Mouse (Mus musculus) intestine, postnatal 0 days (tissue): ENCODE measurements around the gene Pigo. TPM values are rescaled to one million over a fixed set of nuclear protein-coding genes. Genes with fewer than 3 reads are reported as not detected.
"Not testable (repeated sequence)": the region's sequence is repeated elsewhere in the genome, so short reads cannot be mapped to it uniquely, and the experiment has no call there.

Experiments
- ATAC-seq: fragments of 200-750 bp; cut with Nextera tagmentation; 2 replicates; pipeline ENCODE4 v1.8.0; 2017; ENCODE audit warnings: mild to moderate bottlenecking, moderate TSS enrichment, moderate library complexity
- H3K27ac ChIP-seq: fragments of 300-500 bp; sonication (generic); 2 replicates; pipeline ENCODE4 v1.5.1; 2014; ENCODE audit warnings: mild to moderate bottlenecking, low read depth, low read length, moderate library complexity
- H3K27me3 ChIP-seq: fragments of 300-500 bp; sonication (generic); replicated peaks from 2 replicates; pipeline ENCODE4 v1.6.1; 2014; ENCODE audit warnings: low read length, mixed read lengths; ENCODE audit not compliant: control insufficient read depth, insufficient read depth
- H3K36me3 ChIP-seq: fragments of 300-500 bp; sonication (generic); 2 replicates; pipeline ENCODE4 v1.6.1; 2014; ENCODE audit warnings: mild to moderate bottlenecking, moderate library complexity; ENCODE audit not compliant: control insufficient read depth, insufficient read depth
- H3K4me1 ChIP-seq: fragments of 300-500 bp; sonication (generic); replicated peaks from 2 replicates; pipeline ENCODE4 v1.6.1; 2014; ENCODE audit warnings: antibody characterized with exemption, low read length, mixed read lengths; ENCODE audit not compliant: control insufficient read depth, insufficient read depth
- H3K4me2 ChIP-seq: fragments of 300-500 bp; sonication (generic); replicated peaks from 2 replicates; pipeline ENCODE4 v1.6.1; 2014; ENCODE audit warnings: low read depth, mild to moderate bottlenecking, moderate library complexity
- H3K4me3 ChIP-seq: fragments of 300-500 bp; sonication (generic); 2 replicates; pipeline ENCODE4 v1.5.1; 2014; ENCODE audit warnings: low read depth, low read length
- H3K9ac ChIP-seq: fragments of 300-500 bp; sonication (generic); 2 replicates; pipeline ENCODE4 v1.6.1; 2014; ENCODE audit warnings: mild to moderate bottlenecking, low read depth, low read length
- H3K9me3 ChIP-seq: fragments of 300-500 bp; sonication (generic); 2 replicates; pipeline ENCODE4 v1.6.1; 2016; ENCODE audit warnings: mixed run types; ENCODE audit not compliant: control insufficient read depth
- CTCF ChIP-seq: sonication (generic); IDR thresholded peaks from 2 replicates; pipeline ENCODE4 v1.5.1; 2016; ENCODE audit warnings: low read depth, mild to moderate bottlenecking, control low read depth, antibody characterized with exemption, moderate library complexity
- WGBS: fragments of 180-500 bp; shearing (Covaris S2); extraction: QIAGEN DNeasy Blood & Tissue Kit; methylation state at CpG from one replicate; pipeline ENCODE4 v1.1.7; 2014; 5-methylcytosine and 5-hydroxymethylcytosine counted together
- polyA plus RNA-seq: library from polyadenylated mRNA; unstranded; fragments of >200 nt; fragmentation: Nextera tagmentation; extraction: Ambion mirVana; gene quantifications from 2 replicates; pipeline ENCODE4 v1.2.1, GENCODE M21; 2015

Pigo gene
- polyA plus RNA-seq, 1 experiment from 2014 or later = 15.4 TPM

- ATAC-seq = peak; percentile 80
- peak within 1 kb of the TSS; percentile 73 for H3K4me3 ChIP-seq
- TF ChIP-seq CTCF = no peak
- no peaks in the 10 kb centered on the region for H3K27me3 ChIP-seq
- H3K27ac ChIP-seq = no peak within 1 kb of the TSS
- H3K9me3 ChIP-seq = no peaks in the 10 kb centered on the region
- under 1% methylated on average over 37 of the region's 37 CpGs for WGBS
- peaks cover 7% of the 10 kb centered on the region; the same call in 1 of the 2 replicates for H3K36me3 ChIP-seq
- H3K9ac ChIP-seq = peak within 1 kb of the TSS; percentile 58
- H3K4me2 ChIP-seq = peak within 1 kb of the TSS; percentile 85
- peaks cover 4% of the 10 kb centered on the region; the same call in 1 of the 2 replicates for H3K4me1 ChIP-seq
Observed at GRCm38 (mm10) chr4:43010161-43011038, 15.2 kb downstream of the Pigo start, which contains the start of gene Fancg. Gene Fancg (minus strand): TSS chr4:43010506.

- H3K9me3 ChIP-seq = no peaks in the 10 kb centered on the region
- peaks cover 4% of the 10 kb centered on the region; the same call in 1 of the 2 replicates for H3K4me1 ChIP-seq
- H3K36me3 ChIP-seq = peaks cover 7% of the 10 kb centered on the region; the same call in 1 of the 2 replicates
- no peak for ATAC-seq
- no peak overlapping the region for H3K27ac ChIP-seq
- no peak overlapping the region for H3K9ac ChIP-seq
- 55% methylated on average over 2 of the region's 2 CpGs for WGBS
- TF ChIP-seq CTCF = peak; percentile 77
- H3K4me2 ChIP-seq = no peak overlapping the region
- H3K27me3 ChIP-seq = no peaks in the 10 kb centered on the region
- no peak overlapping the region for H3K4me3 ChIP-seq
Observed at GRCm38 (mm10) chr4:43005765-43006164, 19.9 kb downstream of the Pigo start.

GRCm38 (mm10) chr4:43004951-43005350 is 20.7 kb downstream of the Pigo start:
- Histone ChIP-seq H3K4me3 (no peak overlapping the region), H3K9ac (no peak overlapping the region), H3K4me2 (no peak overlapping the region), H3K36me3 (peaks cover 7% of the 10 kb centered on the region; the same call in 1 of the 2 replicates), H3K27me3 (no peaks in the 10 kb centered on the region), H3K9me3 (no peaks in the 10 kb centered on the region), H3K4me1 (peaks cover 4% of the 10 kb centered on the region; the same call in 1 of the 2 replicates), H3K27ac (no peak overlapping the region)
- 94% methylated on average over 3 of the region's 3 CpGs for WGBS
- no peak for ATAC-seq
- TF ChIP-seq CTCF = no peak

- Histone ChIP-seq H3K27me3 (no peaks in the 10 kb centered on the region), H3K4me3 (no peak overlapping the region), H3K9ac (no peak overlapping the region), H3K9me3 (no peaks in the 10 kb centered on the region), H3K27ac (peak overlapping the region; percentile 28; the same call in 1 of the 2 replicates), H3K4me1 (peaks cover 6% of the 10 kb centered on the region; the same call in 1 of the 2 replicates), H3K4me2 (no peak overlapping the region), H3K36me3 (peaks cover 7% of the 10 kb centered on the region; the same call in 1 of the 2 replicates)
- TF ChIP-seq CTCF = no peak
- no peak for ATAC-seq
- WGBS = 65% methylated on average over 12 of the region's 12 CpGs
Observed at GRCm38 (mm10) chr4:43002756-43003439, 22.7 kb downstream of the Pigo start.

- Histone ChIP-seq H3K9ac (no peak overlapping the region), H3K4me3 (no peak overlapping the region), H3K4me2 (no peak overlapping the region), H3K9me3 (no peaks in the 10 kb centered on the region), H3K4me1 (peaks cover 8% of the 10 kb centered on the region; the same call in 1 of the 2 replicates), H3K36me3 (peaks cover under 1% of the 10 kb centered on the region; the same call in 1 of the 2 replicates), H3K27ac (no peak overlapping the region), H3K27me3 (no peaks in the 10 kb centered on the region)
- no peak for TF ChIP-seq CTCF
- no peak for ATAC-seq
- WGBS = 85% methylated on average over 2 of the region's 2 CpGs
Observed at GRCm38 (mm10) chr4:43001272-43001671, 24.3 kb downstream of the Pigo start.

GRCm38 (mm10) chr4:43000141-43000986 is 25.3 kb downstream of the Pigo start, which contains the start of gene Vcp:
Gene Vcp (minus strand): TSS chr4:43000507.
- H3K4me3 ChIP-seq = peak within 1 kb of the TSS; percentile 77
- H3K27ac ChIP-seq = peak within 1 kb of the TSS; percentile 98
- H3K9me3 ChIP-seq, H3K4me1 ChIP-seq, H3K27me3 ChIP-seq, H3K36me3 ChIP-seq: not testable (repeated sequence)
- peak within 1 kb of the TSS; percentile 98 for H3K9ac ChIP-seq
- H3K4me2 ChIP-seq = peak within 1 kb of the TSS; percentile 72
- WGBS = 1% methylated on average over 49 of the region's 56 CpGs
- peak; percentile 97 for ATAC-seq
